Mouse (Mus musculus): ENCODE measurements around the gene Man1a2. TPM values are rescaled to one million over a fixed set of nuclear protein-coding genes. Genes with fewer than 3 reads are reported as not detected.

Man1a2 gene
- polyA plus RNA-seq (2015; fragmentation: Illumina TruSeq; extraction: RNeasy Lipid Tissue Mini Kit (QIAGEN cat#74804); ENCODE audit: insufficient read depth, low replicate concordance) = 36.1 TPM

GRCm38 (mm10) chr3:100685087-100685762 is at the start of gene Man1a2:
Man1a2 (minus strand) TSS chr3:100685503.

Other genes with a start within 250 kb of the Man1a2 start
- 79.0 TPM for gene Tent5c, start 196.2 kb downstream of the Man1a2 start, polyA plus RNA-seq (2015; fragmentation: Illumina TruSeq; extraction: RNeasy Lipid Tissue Mini Kit (QIAGEN cat#74804); ENCODE audit: insufficient read depth, low replicate concordance)
- 0.11 TPM for gene Vtcn1, start 140.0 kb upstream of the Man1a2 start, polyA plus RNA-seq (2015; fragmentation: Illumina TruSeq; extraction: RNeasy Lipid Tissue Mini Kit (QIAGEN cat#74804); ENCODE audit: insufficient read depth, low replicate concordance)
- gene Trim45, start 236.7 kb upstream of the Man1a2 start, polyA plus RNA-seq (2015; fragmentation: Illumina TruSeq; extraction: RNeasy Lipid Tissue Mini Kit (QIAGEN cat#74804); ENCODE audit: insufficient read depth, low replicate concordance) = 1.0 TPM

Measured in spleen, adult 10 weeks (tissue).